Mouse (Mus musculus) lung, adult 2 months (tissue): Measurements from ENCODE around the gene Fn3krp. TPM values are rescaled to one million over a fixed set of nuclear protein-coding genes. Genes with fewer than 3 reads are reported as not detected.

Source experiments
- DNase-seq: peaks from one replicate; pipeline ENCODE4 v3.0.0; 2022
- H3K4me1 ChIP-seq: fragments of 200-500 bp; 2 replicates; pipeline ENCODE4 v1.6.1; 2011; ENCODE audit warnings: low read length; ENCODE audit not compliant: control insufficient read depth, insufficient read depth
- H3K4me3 ChIP-seq: fragments of 200-500 bp; replicated peaks from 2 replicates; pipeline ENCODE3; 2011; ENCODE audit warnings: low read depth, mild to moderate bottlenecking, control low read depth, low read length; ENCODE audit errors: extremely low read depth
- CTCF ChIP-seq: fragments of 200-500 bp; IDR thresholded peaks from 2 replicates; pipeline ENCODE4 v1.5.1; 2011; ENCODE audit warnings: mild to moderate bottlenecking, low read length, control low read depth; ENCODE audit not compliant: insufficient read depth
- POLR2A ChIP-seq: fragments of 200-500 bp; IDR thresholded peaks from 2 replicates; pipeline ENCODE4 v1.6.1; 2011; ENCODE audit warnings: low read depth, mild to moderate bottlenecking, control low read depth, low read length, borderline replicate concordance; ENCODE audit errors: extremely low read depth
- WGBS: fragments of 180-500 bp; shearing (Covaris S2); methylation state at CpG from one replicate; pipeline ENCODE4 v1.1.7; 2018; 5-methylcytosine and 5-hydroxymethylcytosine counted together
- polyA plus RNA-seq: library from polyadenylated mRNA; depleted of rRNA; stranded (reverse); fragments of >200 nt; gene quantifications from 2 replicates; pipeline ENCODE4 v1.2.3, GENCODE M21; 2012; rRNA removed

Gene Fn3krp
- 6.1 and 9.0 TPM in 2 replicates for polyA plus RNA-seq

- peak; percentile 99 for DNase-seq
- Histone ChIP-seq H3K4me3 (peak within 1 kb of the TSS; percentile 98), H3K4me1 (peaks cover 7% of the 10 kb centered on the region)
- peak; percentile 61; the same call in 1 of the 2 replicates for TF ChIP-seq POLR2A
- no peak for TF ChIP-seq CTCF
- 2% methylated on average over 28 of the region's 28 CpGs for WGBS
Observed at GRCm38 (mm10) chr11:121420830-121421552, at the start of gene Fn3krp. Fn3krp (plus strand) TSS chr11:121421401.

GRCm38 (mm10) chr11:121373305-121373704 lies 47.9 kb upstream of the Fn3krp start:
- WGBS, result 56% methylated on average over 6 of the region's 6 CpGs
- no peak for DNase-seq
- TF ChIP-seq CTCF (no peak), POLR2A (no peak)
- Histone ChIP-seq H3K4me1 (no peaks in the 10 kb centered on the region), H3K4me3 (no peak overlapping the region)

- TF ChIP-seq CTCF (no peak), POLR2A (no peak)
- DNase-seq, result no peak
Observed at GRCm38 (mm10) chr11:121378644-121379043, 42.6 kb upstream of the Fn3krp start.

GRCm38 (mm10) chr11:121380294-121380693 lies 40.9 kb upstream of the Fn3krp start:
- 60% methylated on average over 6 of the region's 6 CpGs for WGBS
- DNase-seq, result no peak
- Histone ChIP-seq H3K4me1 (no peaks in the 10 kb centered on the region), H3K4me3 (no peak overlapping the region)
- TF ChIP-seq CTCF (no peak), POLR2A (no peak)

More at GRCm38 (mm10) chr11:121378644-121379043, 42.6 kb upstream of the Fn3krp start:
- H3K4me3 ChIP-seq, result no peak overlapping the region
- no peaks in the 10 kb centered on the region for H3K4me1 ChIP-seq

GRCm38 (mm10) chr11:121387750-121388553 lies 33.2 kb upstream of the Fn3krp start, which contains the start of gene Rab40b:
Rab40b (minus strand) TSS chr11:121388251.
- TF ChIP-seq CTCF (no peak), POLR2A (no peak)
- H3K4me3 ChIP-seq, result peak within 1 kb of the TSS; percentile 72
- WGBS, result 1% methylated on average over 61 of the region's 61 CpGs
- H3K4me1 ChIP-seq, result peaks cover 6% of the 10 kb centered on the region
- peak; percentile 82 for DNase-seq

- no peak for DNase-seq
- TF ChIP-seq CTCF, result no peak
- no peak for TF ChIP-seq POLR2A
- WGBS, result 14% methylated on average over 6 of the region's 6 CpGs
- Histone ChIP-seq H3K4me1 (peaks cover 6% of the 10 kb centered on the region), H3K4me3 (peak overlapping the region; percentile 13)
Observed at GRCm38 (mm10) chr11:121388554-121388945, 32.7 kb upstream of the Fn3krp start.

GRCm38 (mm10) chr11:121390793-121391192 lies 30.4 kb upstream of the Fn3krp start:
- no peak for DNase-seq
- H3K4me1 ChIP-seq, result peaks cover 6% of the 10 kb centered on the region
- TF ChIP-seq POLR2A, result no peak
- no peak for TF ChIP-seq CTCF
- 60% methylated on average over 3 of the region's 3 CpGs for WGBS
- H3K4me3 ChIP-seq, result no peak overlapping the region

GRCm38 (mm10) chr11:121392405-121392804 lies 28.8 kb upstream of the Fn3krp start:
- no peak for DNase-seq

GRCm38 (mm10) chr11:121407366-121408155 lies 13.6 kb upstream of the Fn3krp start:
- DNase-seq, result no peak
- Histone ChIP-seq H3K4me1 (no peaks in the 10 kb centered on the region), H3K4me3 (no peak overlapping the region)
- WGBS, result 63% methylated on average over 3 of the region's 3 CpGs
- TF ChIP-seq CTCF, result no peak
- TF ChIP-seq POLR2A, result no peak

More at GRCm38 (mm10) chr11:121392405-121392804, 28.8 kb upstream of the Fn3krp start:
- no peak for TF ChIP-seq CTCF
- TF ChIP-seq POLR2A, result no peak
- WGBS, result 78% methylated on average over 3 of the region's 3 CpGs
- no peak overlapping the region for H3K4me3 ChIP-seq
- H3K4me1 ChIP-seq, result peaks cover 6% of the 10 kb centered on the region
